Mouse (Mus musculus) forebrain, embryonic 16.5 days (tissue): Measurements from ENCODE around the gene Cox5b. TPM values are rescaled to one million over a fixed set of nuclear protein-coding genes. Genes with fewer than 3 reads are reported as not detected.
A peak's percentile ranks its signal among the peaks of the same experiment; 100 is the strongest.

Experiments used
- ATAC-seq: fragments of 200-750 bp; cut with Nextera tagmentation; 2 replicates; pipeline ENCODE4 v1.8.0; 2017; ENCODE audit warnings: mild to moderate bottlenecking, moderate library complexity
- H3K27ac ChIP-seq: fragments of 300-500 bp; sonication (generic); 2 replicates; pipeline ENCODE4 v1.5.1; 2014; ENCODE audit warnings: low read length, control low read depth
- H3K27me3 ChIP-seq: fragments of 300-500 bp; sonication (generic); replicated peaks from 2 replicates; pipeline ENCODE4 v1.6.1; 2014; ENCODE audit warnings: low read length; ENCODE audit not compliant: control insufficient read depth, insufficient read depth
- H3K36me3 ChIP-seq: fragments of 300-500 bp; sonication (generic); 2 replicates; pipeline ENCODE4 v1.6.1; 2014; ENCODE audit not compliant: control insufficient read depth, insufficient read depth
- H3K4me1 ChIP-seq: fragments of 300-500 bp; sonication (generic); replicated peaks from 2 replicates; pipeline ENCODE4 v1.6.1; 2014; ENCODE audit warnings: low read length; ENCODE audit not compliant: control insufficient read depth, insufficient read depth
- H3K4me2 ChIP-seq: fragments of 300-500 bp; sonication (generic); 2 replicates; pipeline ENCODE4 v1.6.1; 2014; ENCODE audit warnings: mild to moderate bottlenecking, low read length, control low read depth
- H3K4me3 ChIP-seq: fragments of 300-500 bp; sonication (generic); replicated peaks from 2 replicates; pipeline ENCODE4 v1.5.1; 2014; ENCODE audit warnings: mild to moderate bottlenecking, low read length, control low read depth
- H3K9ac ChIP-seq: fragments of 300-500 bp; sonication (generic); replicated peaks from 2 replicates; pipeline ENCODE4 v1.6.1; 2014; ENCODE audit warnings: low read depth, low read length, control low read depth
- H3K9me3 ChIP-seq: fragments of 300-500 bp; sonication (generic); 2 replicates; pipeline ENCODE4 v1.6.1; 2016; ENCODE audit warnings: low read length; ENCODE audit not compliant: control insufficient read depth
- WGBS: fragments of 180-500 bp; shearing (Covaris S2); extraction: QIAGEN DNeasy Blood & Tissue Kit; methylation state at CpG from one replicate; pipeline ENCODE4 v1.1.7; 2014; 5-methylcytosine and 5-hydroxymethylcytosine counted together
- polyA plus RNA-seq: library from polyadenylated mRNA; unstranded; fragments of >200 nt; fragmentation: Nextera tagmentation; extraction: Ambion mirVana; gene quantifications from 2 replicates; pipeline ENCODE4 v1.2.1, GENCODE M21; 2015

The Cox5b gene
- polyA plus RNA-seq, 1 experiment from 2014 or later, result 516 TPM

GRCm38 (mm10) chr1:36708626-36709025 lies 17.4 kb downstream of the Cox5b start:
- Histone ChIP-seq H3K27ac (no peak overlapping the region), H3K9ac (peak overlapping the region; percentile 96), H3K4me1 (peaks cover 19% of the 10 kb centered on the region), H3K4me2 (peak overlapping the region; percentile 85), H3K36me3 (peaks cover 19% of the 10 kb centered on the region), H3K27me3 (no peaks in the 10 kb centered on the region), H3K4me3 (peak overlapping the region; percentile 95), H3K9me3 (no peaks in the 10 kb centered on the region)
- 71% methylated on average over 1 of the region's 1 CpGs for WGBS
- no peak for ATAC-seq

- ATAC-seq, result peak; percentile 67
- H3K9me3 ChIP-seq, result no peaks in the 10 kb centered on the region
- H3K9ac ChIP-seq, result peak overlapping the region; percentile 96
- H3K36me3 ChIP-seq, result peaks cover 17% of the 10 kb centered on the region
- H3K4me2 ChIP-seq, result peak overlapping the region; percentile 85
- peaks cover 19% of the 10 kb centered on the region for H3K4me1 ChIP-seq
- H3K4me3 ChIP-seq, result peak overlapping the region; percentile 95
- WGBS, result under 1% methylated on average over 33 of the region's 33 CpGs
- H3K27me3 ChIP-seq, result no peaks in the 10 kb centered on the region
- H3K27ac ChIP-seq, result peak overlapping the region; percentile 73
These were observed 18.0 kb downstream of the Cox5b start for GRCm38 (mm10) chr1:36709055-36709853.

- peak; percentile 97 for ATAC-seq
- H3K4me1 ChIP-seq, result peaks cover 19% of the 10 kb centered on the region
- peaks cover 11% of the 10 kb centered on the region for H3K36me3 ChIP-seq
- no peaks in the 10 kb centered on the region for H3K27me3 ChIP-seq
- 0% methylated on average over 29 of the region's 29 CpGs for WGBS
- peak within 1 kb of the TSS; percentile 73 for H3K27ac ChIP-seq
- H3K9ac ChIP-seq, result peak within 1 kb of the TSS; percentile 96
- peak within 1 kb of the TSS; percentile 95 for H3K4me3 ChIP-seq
- no peaks in the 10 kb centered on the region for H3K9me3 ChIP-seq
- peak within 1 kb of the TSS; percentile 85 for H3K4me2 ChIP-seq
These were observed 18.6 kb downstream of the Cox5b start, which contains the start of gene 4933424G06Rik for GRCm38 (mm10) chr1:36709854-36710280. 4933424G06Rik (plus strand) TSS chr1:36710149.

- no peak overlapping the region for H3K27ac ChIP-seq
- 97% methylated on average over 2 of the region's 2 CpGs for WGBS
- H3K4me1 ChIP-seq, result peaks cover 19% of the 10 kb centered on the region
- no peak overlapping the region for H3K4me3 ChIP-seq
- no peak overlapping the region for H3K9ac ChIP-seq
- H3K36me3 ChIP-seq, result peaks cover 5% of the 10 kb centered on the region; the same call in 1 of the 2 replicates
- no peaks in the 10 kb centered on the region for H3K27me3 ChIP-seq
- no peak for ATAC-seq
- no peaks in the 10 kb centered on the region for H3K9me3 ChIP-seq
- H3K4me2 ChIP-seq, result no peak overlapping the region
These were observed 19.9 kb downstream of the Cox5b start for GRCm38 (mm10) chr1:36711104-36711503.

GRCm38 (mm10) chr1:36714311-36714710 lies 23.1 kb downstream of the Cox5b start, which contains the start of gene Actr1b:
Actr1b (minus strand) TSS chr1:36714422.
- Histone ChIP-seq H3K27ac (no peak within 1 kb of the TSS), H3K9ac (no peak within 1 kb of the TSS), H3K27me3 (no peaks in the 10 kb centered on the region), H3K4me3 (no peak within 1 kb of the TSS), H3K4me2 (no peak within 1 kb of the TSS), H3K4me1 (no peaks in the 10 kb centered on the region; the same call in 1 of the 2 replicates), H3K9me3 (no peaks in the 10 kb centered on the region), H3K36me3 (no peaks in the 10 kb centered on the region)
- WGBS, result 86% methylated on average over 5 of the region's 5 CpGs
- no peak for ATAC-seq

GRCm38 (mm10) chr1:36718786-36719185 lies 27.5 kb downstream of the Cox5b start:
- 92% methylated on average over 1 of the region's 1 CpGs for WGBS
- Histone ChIP-seq H3K27me3 (no peaks in the 10 kb centered on the region), H3K4me2 (no peak overlapping the region), H3K36me3 (no peaks in the 10 kb centered on the region), H3K9ac (no peak overlapping the region), H3K4me3 (no peak overlapping the region), H3K9me3 (no peaks in the 10 kb centered on the region), H3K27ac (no peak overlapping the region), H3K4me1 (no peaks in the 10 kb centered on the region)
- ATAC-seq, result no peak

- 77% methylated on average over 16 of the region's 16 CpGs for WGBS
- Histone ChIP-seq H3K4me1 (no peaks in the 10 kb centered on the region), H3K9ac (no peak overlapping the region), H3K4me2 (no peak overlapping the region), H3K4me3 (no peak overlapping the region), H3K9me3 (no peaks in the 10 kb centered on the region), H3K27ac (no peak overlapping the region), H3K36me3 (no peaks in the 10 kb centered on the region), H3K27me3 (no peaks in the 10 kb centered on the region)
- ATAC-seq, result no peak
These were observed 32.2 kb downstream of the Cox5b start for GRCm38 (mm10) chr1:36723146-36724056.

- no peak overlapping the region for H3K27ac ChIP-seq
- no peaks in the 10 kb centered on the region for H3K9me3 ChIP-seq
- no peaks in the 10 kb centered on the region for H3K36me3 ChIP-seq
- no peak for ATAC-seq
- no peak overlapping the region for H3K9ac ChIP-seq
- H3K4me1 ChIP-seq, result no peaks in the 10 kb centered on the region
- H3K4me3 ChIP-seq, result no peak overlapping the region
- H3K27me3 ChIP-seq, result no peaks in the 10 kb centered on the region
- no peak overlapping the region for H3K4me2 ChIP-seq
- WGBS, result 44% methylated on average over 4 of the region's 4 CpGs
These were observed 32.8 kb downstream of the Cox5b start for GRCm38 (mm10) chr1:36724057-36724431.

GRCm38 (mm10) chr1:36737300-36737699 lies 46.1 kb downstream of the Cox5b start:
- Histone ChIP-seq H3K4me2 (no peak overlapping the region), H3K27me3 (no peaks in the 10 kb centered on the region), H3K36me3 (no peaks in the 10 kb centered on the region), H3K4me3 (no peak overlapping the region), H3K9ac (no peak overlapping the region), H3K9me3 (no peaks in the 10 kb centered on the region), H3K4me1 (no peaks in the 10 kb centered on the region), H3K27ac (no peak overlapping the region)
- 18% methylated on average over 4 of the region's 4 CpGs for WGBS
- ATAC-seq, result peak; percentile 67
